Mouse (Mus musculus) bone marrow, adult 2 months (tissue): ENCODE results near the gene Cdip1.

Source experiments
- CTCF ChIP-seq: fragments of 200-500 bp; IDR thresholded peaks from 2 replicates; pipeline ENCODE4 v1.5.1; 2011; ENCODE audit warnings: low read length, control low read depth; ENCODE audit not compliant: control insufficient read depth, insufficient read depth
- POLR2A ChIP-seq: fragments of 200-500 bp; IDR thresholded peaks from 2 replicates; pipeline ENCODE4 v1.6.1; 2011; ENCODE audit warnings: low read depth, mild to moderate bottlenecking, control low read depth, low read length, borderline replicate concordance; ENCODE audit not compliant: control insufficient read depth

DNA sequence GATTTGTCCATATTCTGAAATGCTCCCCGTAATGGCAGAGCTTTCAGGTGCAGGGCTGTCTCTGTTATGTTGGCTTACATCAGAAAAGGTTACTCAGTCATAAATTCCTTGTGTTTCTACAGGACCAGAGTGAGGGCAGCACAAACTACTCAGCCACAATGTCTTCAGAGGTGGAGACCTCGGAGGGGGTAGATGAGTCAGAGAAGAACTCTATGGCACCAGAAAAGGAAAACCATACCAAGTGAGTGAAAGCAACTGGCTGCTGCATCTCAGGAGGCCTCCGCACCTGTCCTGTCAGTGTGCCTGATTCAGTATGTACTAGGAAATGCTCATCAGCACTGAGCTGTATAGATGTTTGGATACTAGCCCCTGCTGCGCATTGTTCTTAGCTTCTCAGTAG is 27.7 kb downstream of the Cdip1 start:
- TF ChIP-seq CTCF (no peak), POLR2A (no peak)
